Mouse (Mus musculus) spleen, postnatal 14 days (tissue): ENCODE results near the gene Rnase9.
A peak's percentile ranks its signal among the peaks of the same experiment; 100 is the strongest.

Experiments used
- DNase-seq, 2 experiments: peaks; one replicate each; pipeline ENCODE4 v3.0.0; 2021 to 2022; ENCODE audit warnings: low spot score in 2 of 2

Rnase9 gene

GRCm38 (mm10) chr14:51041769-51042168, at the start of gene Rnase9:
Rnase9 (minus strand) TSS chr14:51041869.
- DNase-seq = no peak

- peak; percentile 67 to 79 for DNase-seq
These were observed 48.6 kb upstream of the Rnase9 start for GRCm38 (mm10) chr14:51090077-51090781.

- no peak for DNase-seq
These were observed 48.0 kb upstream of the Rnase9 start for GRCm38 (mm10) chr14:51089674-51090076.

- DNase-seq = peak; percentile 87 to 94
These were observed 47.5 kb upstream of the Rnase9 start for GRCm38 (mm10) chr14:51088970-51089673.

GRCm38 (mm10) chr14:51088166-51088969, 46.7 kb upstream of the Rnase9 start:
- peak; percentile 61 to 69 for DNase-seq

GRCm38 (mm10) chr14:51087762-51088161, 46.1 kb upstream of the Rnase9 start:
- no peak for DNase-seq

GRCm38 (mm10) chr14:51085911-51086310, 44.2 kb upstream of the Rnase9 start:
- no peak for DNase-seq

GRCm38 (mm10) chr14:51085086-51085485, 43.4 kb upstream of the Rnase9 start:
- DNase-seq = no peak

GRCm38 (mm10) chr14:51083805-51084204, 42.1 kb upstream of the Rnase9 start:
- no peak for DNase-seq

- peak; percentile 25 to 50 for DNase-seq
These were observed 41.2 kb upstream of the Rnase9 start for GRCm38 (mm10) chr14:51082599-51083581.

- DNase-seq = no peak
These were observed 39.4 kb upstream of the Rnase9 start for GRCm38 (mm10) chr14:51081035-51081434.

GRCm38 (mm10) chr14:51079180-51079579, 37.5 kb upstream of the Rnase9 start:
- DNase-seq = no peak

GRCm38 (mm10) chr14:51074335-51074734, 32.7 kb upstream of the Rnase9 start, which contains the start of gene Olfr750:
Olfr750 (minus strand) TSS chr14:51074435.
- no peak for DNase-seq

GRCm38 (mm10) chr14:51069617-51070016, 27.9 kb upstream of the Rnase9 start:
- DNase-seq = peak in 1 of 2 experiments; percentile 55

- DNase-seq = no peak
These were observed 27.3 kb upstream of the Rnase9 start for GRCm38 (mm10) chr14:51068956-51069355.

GRCm38 (mm10) chr14:51060761-51061160, 19.1 kb upstream of the Rnase9 start:
- no peak for DNase-seq

GRCm38 (mm10) chr14:51057401-51057831, 15.7 kb upstream of the Rnase9 start, which contains the start of gene Rnase12:
Rnase12 (minus strand) TSS chr14:51057661.
- DNase-seq = no peak

GRCm38 (mm10) chr14:51054243-51055237, 12.9 kb upstream of the Rnase9 start:
- no peak for DNase-seq

- no peak for DNase-seq
These were observed 11.5 kb upstream of the Rnase9 start for GRCm38 (mm10) chr14:51053176-51053575.

GRCm38 (mm10) chr14:51051941-51052340, 10.3 kb upstream of the Rnase9 start:
- DNase-seq = no peak
